Mouse (Mus musculus) liver, adult 2 months (tissue): ENCODE measurements around the gene Txndc15. TPM values are rescaled to one million over a fixed set of nuclear protein-coding genes. Genes with fewer than 3 reads are reported as not detected.

Experiments used
- DNase-seq: peaks from one replicate; pipeline ENCODE4 v3.0.0-alpha.2; 2011; ENCODE audit warnings: low read depth, low spot score; ENCODE audit errors: extremely low read depth
- H3K27ac ChIP-seq: fragments of 200-500 bp; replicated peaks from 2 replicates; pipeline ENCODE4 v1.5.1; 2012; ENCODE audit warnings: low read depth, mild to moderate bottlenecking, control low read depth, inconsistent platforms, low read length; ENCODE audit not compliant: insufficient read depth
- H3K27me3 ChIP-seq: fragments of 200-500 bp; 2 replicates; pipeline ENCODE4 v1.6.1; 2012; ENCODE audit warnings: mild to moderate bottlenecking, moderate library complexity, low read length, inconsistent platforms; ENCODE audit not compliant: control insufficient read depth, insufficient read depth
- H3K36me3 ChIP-seq: fragments of 200-500 bp; 2 replicates; pipeline ENCODE4 v1.6.1; 2012; ENCODE audit warnings: low read length, inconsistent platforms; ENCODE audit not compliant: control insufficient read depth, insufficient read depth
- H3K4me1 ChIP-seq: fragments of 200-500 bp; 2 replicates; pipeline ENCODE4 v1.6.1; 2011; ENCODE audit warnings: low read length; ENCODE audit not compliant: control insufficient read depth, insufficient read depth
- H3K4me3 ChIP-seq: fragments of 200-500 bp; 2 replicates; pipeline ENCODE4 v1.5.1; 2011; ENCODE audit warnings: low read depth, mild to moderate bottlenecking, control low read depth, low read length, moderate library complexity; ENCODE audit not compliant: insufficient read depth
- H3K79me2 ChIP-seq: fragments of 200-500 bp; 2 replicates; pipeline ENCODE4 v1.6.1; 2012; ENCODE audit warnings: inconsistent platforms, mild to moderate bottlenecking, low read length, moderate library complexity; ENCODE audit not compliant: control insufficient read depth, insufficient read depth
- H3K9ac ChIP-seq: fragments of 200-500 bp; 2 replicates; pipeline ENCODE4 v1.6.1; 2012; ENCODE audit warnings: low read depth, mild to moderate bottlenecking, control low read depth, inconsistent platforms, low read length
- CTCF ChIP-seq: fragments of 200-500 bp; IDR thresholded peaks from 2 replicates; pipeline ENCODE4 v1.5.1; 2011; ENCODE audit warnings: low read depth, low read length, control low read depth
- POLR2A ChIP-seq: fragments of 200-500 bp; IDR thresholded peaks from 2 replicates; pipeline ENCODE4 v1.6.1; 2011; ENCODE audit warnings: low read length, control low read depth; ENCODE audit not compliant: insufficient read depth; ENCODE audit errors: extremely low read depth
- whole genome bisulfite sequencing: fragments of 180-500 bp; shearing (Covaris S2); methylation state at CpG from one replicate; pipeline ENCODE4 v1.1.7; 2018; 5-methylcytosine and 5-hydroxymethylcytosine counted together
- polyA plus RNA-seq: library from polyadenylated mRNA; depleted of rRNA; stranded (reverse); fragments of >200 nt; gene quantifications from 2 replicates; pipeline ENCODE4 v1.2.3, GENCODE M21; 2012; rRNA removed
- total RNA-seq: library from RNA; depleted of rRNA; stranded (reverse); fragments of >200 nt; gene quantifications from 2 replicates; pipeline ENCODE4 v1.2.3, GENCODE M21; 2014; rRNA removed

Txndc15 gene
- total RNA-seq: 99.1 and 101 TPM in 2 replicates
- 74.1 and 77.6 TPM in 2 replicates for polyA plus RNA-seq

- Histone ChIP-seq H3K4me3 (peak within 1 kb of the TSS; percentile 80), H3K79me2 (peaks cover 22% of the 10 kb centered on the region; the same call in 1 of the 2 replicates), H3K9ac (peak within 1 kb of the TSS; percentile 93), H3K27me3 (no peaks in the 10 kb centered on the region), H3K36me3 (no peaks in the 10 kb centered on the region), H3K27ac (peak within 1 kb of the TSS; percentile 89), H3K4me1 (peaks cover 9% of the 10 kb centered on the region)
- TF ChIP-seq POLR2A (peak; percentile 77), CTCF (no peak)
- WGBS: under 1% methylated on average over 62 of the region's 63 CpGs
- DNase-seq: peak; percentile 51
Observed at GRCm38 (mm10) chr13:55714501-55715166, at the start of gene Txndc15. TSS of gene Txndc15 (plus strand) at chr13:55714650.

- H3K4me3 ChIP-seq: no peak overlapping the region
- H3K79me2 ChIP-seq: no peaks in the 10 kb centered on the region
- no peaks in the 10 kb centered on the region for H3K4me1 ChIP-seq
- H3K27me3 ChIP-seq: no peaks in the 10 kb centered on the region
- no peak overlapping the region for H3K27ac ChIP-seq
- peak; percentile 15 for DNase-seq
- WGBS: 95% methylated on average over 6 of the region's 6 CpGs
- no peak overlapping the region for H3K9ac ChIP-seq
- TF ChIP-seq POLR2A: no peak
- TF ChIP-seq CTCF: peak; percentile 76
- H3K36me3 ChIP-seq: peaks cover 54% of the 10 kb centered on the region
Observed at GRCm38 (mm10) chr13:55668550-55668949, 45.9 kb upstream of the Txndc15 start.

GRCm38 (mm10) chr13:55672711-55673110 is 41.7 kb upstream of the Txndc15 start:
- Histone ChIP-seq H3K4me3 (no peak overlapping the region), H3K9ac (no peak overlapping the region), H3K36me3 (peaks cover 51% of the 10 kb centered on the region), H3K79me2 (no peaks in the 10 kb centered on the region), H3K27me3 (no peaks in the 10 kb centered on the region), H3K27ac (no peak overlapping the region), H3K4me1 (no peaks in the 10 kb centered on the region)
- no peak for DNase-seq
- WGBS: 95% methylated on average over 6 of the region's 6 CpGs
- TF ChIP-seq POLR2A (no peak), CTCF (no peak)

GRCm38 (mm10) chr13:55677364-55677763 is 37.1 kb upstream of the Txndc15 start:
- Histone ChIP-seq H3K79me2 (no peaks in the 10 kb centered on the region), H3K36me3 (peaks cover 47% of the 10 kb centered on the region), H3K9ac (no peak overlapping the region), H3K4me1 (no peaks in the 10 kb centered on the region), H3K27ac (no peak overlapping the region), H3K4me3 (no peak overlapping the region), H3K27me3 (no peaks in the 10 kb centered on the region)
- DNase-seq: no peak
- 77% methylated on average over 8 of the region's 8 CpGs for WGBS
- TF ChIP-seq POLR2A: no peak

- Histone ChIP-seq H3K79me2 (no peaks in the 10 kb centered on the region), H3K27me3 (no peaks in the 10 kb centered on the region), H3K4me3 (no peak overlapping the region), H3K9ac (no peak overlapping the region), H3K27ac (no peak overlapping the region), H3K4me1 (no peaks in the 10 kb centered on the region), H3K36me3 (peaks cover 27% of the 10 kb centered on the region)
- WGBS: 89% methylated on average over 9 of the region's 9 CpGs
- TF ChIP-seq CTCF (no peak), POLR2A (no peak)
- no peak for DNase-seq
Observed at GRCm38 (mm10) chr13:55682201-55682600, 32.2 kb upstream of the Txndc15 start.

GRCm38 (mm10) chr13:55683581-55683980 is 30.9 kb upstream of the Txndc15 start:
- Histone ChIP-seq H3K4me1 (no peaks in the 10 kb centered on the region), H3K27ac (no peak overlapping the region), H3K4me3 (no peak overlapping the region), H3K36me3 (peaks cover 19% of the 10 kb centered on the region), H3K79me2 (no peaks in the 10 kb centered on the region), H3K9ac (no peak overlapping the region), H3K27me3 (no peaks in the 10 kb centered on the region)
- no peak for DNase-seq
- TF ChIP-seq CTCF (no peak), POLR2A (no peak)
- WGBS: 87% methylated on average over 3 of the region's 3 CpGs
